Mouse (Mus musculus) liver, embryonic 14.5 days (tissue): ENCODE results near the gene Tmem38a.

Experiments used
- CTCF ChIP-seq: IDR thresholded peaks from 2 replicates; pipeline ENCODE4 v1.5.1; 2016; ENCODE audit warnings: antibody characterized with exemption, low read depth, control low read depth
- EP300 ChIP-seq: IDR thresholded peaks from 2 replicates; pipeline ENCODE4 v1.6.1; 2016; ENCODE audit warnings: antibody characterized with exemption, low read depth

DNA sequence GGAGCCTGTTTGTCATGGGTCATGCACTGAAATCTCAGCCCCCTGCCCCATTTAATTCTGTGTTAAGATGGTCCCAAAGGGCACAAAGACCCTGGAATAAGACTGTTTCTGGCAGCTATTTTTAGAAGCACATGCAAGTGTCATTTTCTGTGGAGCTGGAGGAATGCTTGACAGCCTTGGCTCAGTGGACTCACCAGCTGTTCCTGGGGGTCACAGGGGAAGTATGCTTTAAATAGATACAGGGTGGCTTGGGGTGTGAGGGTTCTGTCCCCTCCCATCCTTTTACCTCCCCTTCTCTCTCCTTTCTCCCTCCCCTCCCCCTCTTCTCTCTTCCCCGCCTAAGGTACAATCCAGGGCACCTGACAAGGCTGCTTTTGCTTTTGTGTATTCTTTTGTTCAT lies 6.1 kb downstream of the Tmem38a start:
- TF ChIP-seq EP300 (no peak), CTCF (no peak)
